Mouse (Mus musculus): ENCODE measurements around the gene Lasp1. TPM values are rescaled to one million over a fixed set of nuclear protein-coding genes. Genes with fewer than 3 reads are reported as not detected.

The Lasp1 gene
- polyA plus RNA-seq, 1 experiment = 167 TPM

DNA sequence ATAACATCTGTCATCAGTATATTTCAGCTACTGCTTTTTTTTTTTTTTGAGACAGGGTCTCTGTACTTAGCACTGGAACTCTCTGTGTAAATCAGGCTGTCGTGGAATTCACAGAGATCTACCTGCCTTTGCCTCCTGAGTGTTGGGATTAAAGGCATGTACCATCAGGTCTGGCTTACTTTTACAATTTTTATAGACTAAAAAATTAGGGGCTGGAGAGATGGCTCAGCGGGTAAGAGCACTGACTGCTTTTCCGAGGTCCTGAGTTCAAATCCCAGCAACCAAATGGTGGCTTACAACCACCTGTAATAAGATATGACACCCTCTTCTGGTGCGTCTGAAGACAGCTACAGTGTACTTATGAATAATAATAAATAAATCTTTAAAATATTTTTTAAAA, 81.6 kb downstream of the Lasp1 start:
- Histone ChIP-seq H3K4me3 (ENCODE audit: control insufficient read depth, insufficient read depth, low read length) (no peak overlapping the region), H3K4me1 (replicated peaks; ENCODE audit: control insufficient read depth, insufficient read depth, low read length) (no peaks in the 10 kb centered on the region; the same call in 1 of the 2 replicates), H3K27ac (ENCODE audit: control insufficient read depth, insufficient read depth, low read length) (no peak overlapping the region), H3K27me3 (ENCODE audit: control insufficient read depth, insufficient read depth, low read length) (no peaks in the 10 kb centered on the region), H3K36me3 (ENCODE audit: control insufficient read depth, insufficient read depth, low read length) (no peaks in the 10 kb centered on the region)
- 97% methylated on average over 4 of the region's 4 CpGs for WGBS
- no peak for DNase-seq
- TF ChIP-seq POLR2A (IDR thresholded peaks at IDR 0.05; ENCODE audit: control insufficient read depth, extremely low read depth, insufficient read depth, low read length, poor library complexity) = no peak
- TF ChIP-seq CTCF (IDR thresholded peaks at IDR 0.05; ENCODE audit: borderline replicate concordance, control insufficient read depth, extremely low read depth, insufficient read depth, low read length, poor library complexity) = no peak

DNA sequence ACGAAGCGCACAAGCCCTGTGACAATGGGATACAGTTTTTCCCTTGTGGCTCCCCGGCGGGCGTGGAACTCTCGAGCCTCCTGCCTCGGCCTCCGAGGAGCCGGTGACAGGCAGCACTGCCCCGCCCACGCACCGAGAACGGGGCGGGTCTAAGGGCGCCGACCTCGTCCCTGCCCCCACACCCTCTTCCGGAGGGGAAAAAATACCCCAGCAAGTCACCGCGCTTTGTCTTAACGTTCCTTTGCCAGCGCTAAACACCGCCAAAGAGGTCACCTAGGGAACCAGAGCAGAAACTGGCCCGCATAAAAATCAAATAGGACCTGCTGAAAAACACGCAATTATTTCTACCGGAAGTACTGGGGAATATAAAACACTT, 84.7 kb downstream of the Lasp1 start:
- WGBS = 6% methylated on average over 26 of the region's 26 CpGs
- H3K4me1 ChIP-seq (replicated peaks; ENCODE audit: control insufficient read depth, insufficient read depth, low read length) = no peaks in the 10 kb centered on the region; the same call in 1 of the 2 replicates
- H3K36me3 ChIP-seq (ENCODE audit: control insufficient read depth, insufficient read depth, low read length) = no peaks in the 10 kb centered on the region
- H3K27me3 ChIP-seq (ENCODE audit: control insufficient read depth, insufficient read depth, low read length) = no peaks in the 10 kb centered on the region
- DNase-seq = peak; percentile 90
- H3K27ac ChIP-seq (ENCODE audit: control insufficient read depth, insufficient read depth, low read length) = peak overlapping the region; percentile 78
- no peak for TF ChIP-seq CTCF (IDR thresholded peaks at IDR 0.05; ENCODE audit: borderline replicate concordance, control insufficient read depth, extremely low read depth, insufficient read depth, low read length, poor library complexity)
- peak overlapping the region; percentile 61 for H3K4me3 ChIP-seq (ENCODE audit: control insufficient read depth, insufficient read depth, low read length)

DNA sequence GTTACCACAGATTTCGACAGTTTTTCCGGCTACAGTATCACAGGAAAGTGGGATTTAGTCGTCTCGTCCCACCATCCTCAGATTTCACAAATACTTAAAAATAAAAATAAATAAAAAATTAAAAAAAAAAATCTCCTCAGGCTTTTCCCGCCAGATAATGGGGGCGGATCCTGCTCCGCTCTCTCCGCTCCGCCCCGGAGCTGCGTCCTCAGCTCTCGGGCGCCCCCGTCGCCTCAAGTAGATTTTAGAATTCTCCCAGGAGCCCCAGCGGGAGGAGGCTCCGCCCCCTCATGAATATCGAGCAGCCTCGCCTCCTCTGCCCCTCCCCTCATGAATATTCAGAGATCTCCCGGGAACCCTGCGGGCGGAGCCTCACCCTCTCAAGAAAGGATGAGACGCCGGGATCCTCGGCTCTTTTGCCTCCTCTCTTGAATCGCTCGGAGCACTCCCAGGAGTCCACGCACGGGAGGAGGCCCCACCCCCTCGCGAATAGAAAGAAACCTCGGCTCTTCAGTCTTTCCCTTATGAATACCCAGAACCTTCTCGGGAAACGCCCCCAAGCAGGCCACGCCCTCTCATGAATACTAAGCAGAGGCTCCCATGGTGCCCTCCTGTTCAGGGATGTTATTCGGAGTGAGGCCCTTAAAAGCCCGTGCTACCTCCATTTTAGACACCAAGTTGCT, 85.3 kb downstream of the Lasp1 start, which contains the start of gene Fbxo47:
Gene Fbxo47, minus strand, starts transcription at position 237 of the 683 bp plus-strand sequence.
- Histone ChIP-seq H3K4me3 (ENCODE audit: control insufficient read depth, insufficient read depth, low read length) (peak within 1 kb of the TSS; percentile 85), H3K27ac (ENCODE audit: control insufficient read depth, insufficient read depth, low read length) (peak within 1 kb of the TSS; percentile 78), H3K36me3 (ENCODE audit: control insufficient read depth, insufficient read depth, low read length) (no peaks in the 10 kb centered on the region), H3K27me3 (ENCODE audit: control insufficient read depth, insufficient read depth, low read length) (no peaks in the 10 kb centered on the region), H3K4me1 (replicated peaks; ENCODE audit: control insufficient read depth, insufficient read depth, low read length) (no peaks in the 10 kb centered on the region; the same call in 1 of the 2 replicates)
- TF ChIP-seq POLR2A (IDR thresholded peaks at IDR 0.05; ENCODE audit: control insufficient read depth, extremely low read depth, insufficient read depth, low read length, poor library complexity) (no peak), CTCF (IDR thresholded peaks at IDR 0.05; ENCODE audit: borderline replicate concordance, control insufficient read depth, extremely low read depth, insufficient read depth, low read length, poor library complexity) (peak; percentile 67)
- DNase-seq = peak; percentile 97
- under 1% methylated on average over 37 of the region's 37 CpGs for WGBS

DNA sequence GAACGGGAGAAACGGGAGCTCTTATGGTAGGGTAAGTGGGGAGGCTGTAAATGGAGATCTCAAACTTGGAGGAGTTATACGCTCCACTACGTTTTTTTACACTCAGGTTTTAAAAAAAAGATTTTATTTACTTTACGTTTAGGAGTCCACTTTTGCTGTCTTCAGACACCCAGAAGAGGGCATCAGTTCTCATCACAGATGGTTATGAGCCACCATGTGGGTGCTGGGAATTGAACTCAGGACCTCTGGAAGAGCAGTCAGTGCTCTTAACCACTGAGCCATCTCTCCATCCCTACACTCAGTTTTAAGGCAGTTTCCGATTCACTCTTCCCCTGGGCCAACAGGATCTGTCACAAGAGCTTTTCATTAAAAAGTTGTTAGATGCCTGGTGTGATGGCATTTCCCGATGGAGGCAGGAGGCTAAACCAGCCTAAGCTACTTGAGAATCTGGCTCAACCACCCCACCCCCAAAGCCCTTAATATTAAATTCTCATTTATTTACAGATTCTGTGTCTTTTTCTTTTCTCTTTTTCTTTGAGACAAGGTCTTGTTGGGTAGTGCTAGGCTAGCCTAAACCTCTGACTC, 85.9 kb downstream of the Lasp1 start:
- 38% methylated on average over 7 of the region's 7 CpGs for WGBS
- peak overlapping the region; percentile 85 for H3K4me3 ChIP-seq (ENCODE audit: control insufficient read depth, insufficient read depth, low read length)
- H3K4me1 ChIP-seq (replicated peaks; ENCODE audit: control insufficient read depth, insufficient read depth, low read length) = no peaks in the 10 kb centered on the region; the same call in 1 of the 2 replicates
- no peak for DNase-seq
- H3K27me3 ChIP-seq (ENCODE audit: control insufficient read depth, insufficient read depth, low read length) = no peaks in the 10 kb centered on the region
- no peaks in the 10 kb centered on the region for H3K36me3 ChIP-seq (ENCODE audit: control insufficient read depth, insufficient read depth, low read length)
- H3K27ac ChIP-seq (ENCODE audit: control insufficient read depth, insufficient read depth, low read length) = no peak overlapping the region; the same call in 1 of the 2 replicates
- no peak for TF ChIP-seq POLR2A (IDR thresholded peaks at IDR 0.05; ENCODE audit: control insufficient read depth, extremely low read depth, insufficient read depth, low read length, poor library complexity)
- no peak for TF ChIP-seq CTCF (IDR thresholded peaks at IDR 0.05; ENCODE audit: borderline replicate concordance, control insufficient read depth, extremely low read depth, insufficient read depth, low read length, poor library complexity)

DNA sequence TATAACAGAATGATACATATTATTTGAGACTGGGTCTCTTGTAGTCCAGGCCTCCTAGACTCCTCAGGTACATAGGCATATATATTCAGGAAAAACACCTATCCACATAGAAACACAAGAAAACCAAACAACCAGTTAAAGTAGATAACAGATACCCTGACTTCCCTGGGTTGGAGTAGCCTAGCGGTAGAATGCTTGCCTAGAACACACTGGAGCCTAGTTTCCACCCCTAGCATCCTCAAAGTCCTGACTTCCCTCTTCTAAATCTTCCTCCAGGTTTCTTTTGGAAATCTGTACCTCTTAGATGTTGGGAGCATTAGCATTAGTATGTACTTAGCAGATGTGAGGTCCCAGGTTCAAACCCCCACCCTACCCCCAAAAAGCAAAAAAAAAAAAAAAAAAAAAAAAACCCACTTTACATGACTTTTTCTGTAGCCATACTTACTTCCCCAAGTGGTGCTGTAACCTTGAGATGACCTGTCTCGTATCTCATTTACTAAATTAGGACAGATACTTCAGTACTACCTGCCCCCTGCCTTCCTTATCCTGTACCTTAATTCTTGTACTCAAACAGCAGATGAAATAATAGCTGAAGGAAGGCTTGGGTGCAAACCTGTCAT, 86.6 kb downstream of the Lasp1 start:
- Histone ChIP-seq H3K36me3 (ENCODE audit: control insufficient read depth, insufficient read depth, low read length) (no peaks in the 10 kb centered on the region), H3K4me3 (ENCODE audit: control insufficient read depth, insufficient read depth, low read length) (no peak overlapping the region), H3K27me3 (ENCODE audit: control insufficient read depth, insufficient read depth, low read length) (no peaks in the 10 kb centered on the region), H3K27ac (ENCODE audit: control insufficient read depth, insufficient read depth, low read length) (no peak overlapping the region), H3K4me1 (replicated peaks; ENCODE audit: control insufficient read depth, insufficient read depth, low read length) (no peaks in the 10 kb centered on the region; the same call in 1 of the 2 replicates)
- no peak for TF ChIP-seq CTCF (IDR thresholded peaks at IDR 0.05; ENCODE audit: borderline replicate concordance, control insufficient read depth, extremely low read depth, insufficient read depth, low read length, poor library complexity)
- no peak for TF ChIP-seq POLR2A (IDR thresholded peaks at IDR 0.05; ENCODE audit: control insufficient read depth, extremely low read depth, insufficient read depth, low read length, poor library complexity)
- 98% methylated on average over 2 of the region's 2 CpGs for WGBS
- DNase-seq = no peak

Other genes with a start within 250 kb of the Lasp1 start
- 0.32 and 0.55 TPM in 2 replicates for gene Srcin1, start 222.8 kb upstream of the Lasp1 start, polyA plus RNA-seq (2012; rRNA removed)
- gene Epop, start 169.3 kb upstream of the Lasp1 start, polyA plus RNA-seq (2012; rRNA removed) = 5.6 and 8.4 TPM in 2 replicates
- gene Mllt6, start 135.6 kb upstream of the Lasp1 start, polyA plus RNA-seq (2012; rRNA removed) = 89.5 and 99.1 TPM in 2 replicates
- gene Cisd3, start 113.2 kb upstream of the Lasp1 start, polyA plus RNA-seq (2012; rRNA removed) = 24.9 and 25.3 TPM in 2 replicates
- gene Pcgf2, start 98.5 kb upstream of the Lasp1 start, polyA plus RNA-seq (2012; rRNA removed) = 22.6 and 28.2 TPM in 2 replicates
- 421 and 477 TPM in 2 replicates for gene Psmb3, start 95.6 kb upstream of the Lasp1 start, polyA plus RNA-seq (2012; rRNA removed)
- gene Pip4k2b, start 54.3 kb upstream of the Lasp1 start, polyA plus RNA-seq (2012; rRNA removed) = 28.2 and 34.8 TPM in 2 replicates
- gene Cwc25, start 32.4 kb upstream of the Lasp1 start, polyA plus RNA-seq (2012; rRNA removed) = 14.9 and 16.6 TPM in 2 replicates
- 0.38 and 0.50 TPM in 2 replicates for gene 1700001P01Rik, start 23.1 kb upstream of the Lasp1 start, polyA plus RNA-seq (2012; rRNA removed)
- 140 and 154 TPM in 2 replicates for gene Rpl23, start 16.6 kb upstream of the Lasp1 start, polyA plus RNA-seq (2012; rRNA removed)
- 4.7 and 6.2 TPM in 2 replicates for gene B230217C12Rik, start 41.8 kb downstream of the Lasp1 start, polyA plus RNA-seq (2012; rRNA removed)
- gene Fbxo47, start 85.2 kb downstream of the Lasp1 start, polyA plus RNA-seq (2012; rRNA removed) = 0.19 and 0.28 TPM in 2 replicates
- 77.5 and 94.1 TPM in 2 replicates for gene Plxdc1, start 187.4 kb downstream of the Lasp1 start, polyA plus RNA-seq (2012; rRNA removed)
- gene Arl5c, start 197.2 kb downstream of the Lasp1 start, polyA plus RNA-seq (2012; rRNA removed) = 181 and 217 TPM in 2 replicates
- 27.1 and 32.9 TPM in 2 replicates for gene Cacnb1, start 224.0 kb downstream of the Lasp1 start, polyA plus RNA-seq (2012; rRNA removed)
- gene Rpl19, start 227.7 kb downstream of the Lasp1 start, polyA plus RNA-seq (2012; rRNA removed) = 1,012 and 1,033 TPM in 2 replicates

All from thymus, adult 2 months (tissue).